Comparison of ENCODE assay signal across 23 mouse cellular contexts in genomic region chr4:88642526-88642925, GRCm38 (mm10). TPM values are rescaled to one million over a fixed set of nuclear protein-coding genes. Genes with fewer than 3 reads are reported as not detected.
DNase-seq lines count a peak whose midpoint lies in the region; ATAC-seq and TF ChIP-seq lines count a peak whose summit lies in the region.
"Had no signal": no experiment of that assay in that cellular context is flagged by ENCODE, and none has a peak within 500 bp of the region (broad histone marks: within the 10 kb centered on the region; RNA-seq: fewer than 3 reads in every experiment).

No protein-coding gene starts in this region.

- no peaks in the 10 kb centered on the region for H3K36me3 ChIP-seq in liver, adult 2 months (ENCODE audit: control insufficient read depth, insufficient read depth, low read length)
- no peaks in the 10 kb centered on the region for H3K36me3 ChIP-seq in thymus, adult 2 months (ENCODE audit: control insufficient read depth, insufficient read depth, low read length)
- no peaks in the 10 kb centered on the region for H3K36me3 ChIP-seq in liver, embryonic 12.5 days
- H3K36me3 ChIP-seq: midbrain, embryonic 12.5 days; neural tube, embryonic 12.5 days had no signal

- no peak for TF ChIP-seq CTCF in liver, adult 2 months (IDR thresholded peaks at IDR 0.05; ENCODE audit: low read depth, low read length)
- no peak for TF ChIP-seq CTCF in thymus, adult 2 months (IDR thresholded peaks at IDR 0.05; ENCODE audit: borderline replicate concordance, control insufficient read depth, extremely low read depth, insufficient read depth, low read length, poor library complexity)

- H3K9me3 ChIP-seq in liver, embryonic 12.5 days (replicated peaks) = no peaks in the 10 kb centered on the region
- H3K9me3 ChIP-seq: midbrain, embryonic 12.5 days; neural tube, embryonic 12.5 days had no signal

- no peaks in the 10 kb centered on the region for H3K79me2 ChIP-seq in liver, adult 2 months (ENCODE audit: control insufficient read depth, insufficient read depth, low read length)

- H3K27me3 ChIP-seq in liver, adult 2 months (ENCODE audit: control insufficient read depth, insufficient read depth, low read length) = no peaks in the 10 kb centered on the region
- H3K27me3 ChIP-seq in thymus, adult 2 months (ENCODE audit: control insufficient read depth, insufficient read depth, low read length) = no peaks in the 10 kb centered on the region
- no peaks in the 10 kb centered on the region for H3K27me3 ChIP-seq in liver, embryonic 12.5 days (replicated peaks)
- H3K27me3 ChIP-seq: midbrain, embryonic 12.5 days; neural tube, embryonic 12.5 days had no signal

- no peak overlapping the region for H3K4me2 ChIP-seq in liver, embryonic 12.5 days
- H3K4me2 ChIP-seq: heart, embryonic 11.5 days; midbrain, embryonic 12.5 days; neural tube, embryonic 12.5 days had no signal

- H3K9ac ChIP-seq in liver, adult 2 months (ENCODE audit: low read depth, low read length) = no peak overlapping the region
- H3K9ac ChIP-seq in liver, embryonic 12.5 days = no peak overlapping the region
- H3K9ac ChIP-seq: liver, embryonic 14.5 days; midbrain, embryonic 12.5 days; neural tube, embryonic 12.5 days had no signal

- H3K27ac ChIP-seq in liver, adult 2 months (replicated peaks; ENCODE audit: insufficient read depth, low read depth, low read length) = no peak overlapping the region
- no peak overlapping the region for H3K27ac ChIP-seq in thymus, adult 2 months (ENCODE audit: control insufficient read depth, insufficient read depth, low read length)
- no peak overlapping the region for H3K27ac ChIP-seq in liver, embryonic 12.5 days
- H3K27ac ChIP-seq: liver, embryonic 14.5 days; midbrain, embryonic 12.5 days; neural tube, embryonic 12.5 days had no signal

- TF ChIP-seq POLR2A in liver, adult 2 months (IDR thresholded peaks at IDR 0.05; ENCODE audit: extremely low read depth, insufficient read depth, low read length) = no peak
- TF ChIP-seq POLR2A in thymus, adult 2 months (IDR thresholded peaks at IDR 0.05; ENCODE audit: control insufficient read depth, extremely low read depth, insufficient read depth, low read length, poor library complexity) = no peak

- H3K4me1 ChIP-seq in liver, adult 2 months (ENCODE audit: control insufficient read depth, insufficient read depth, low read length) = no peaks in the 10 kb centered on the region
- no peaks in the 10 kb centered on the region for H3K4me1 ChIP-seq in thymus, adult 2 months (replicated peaks; ENCODE audit: control insufficient read depth, insufficient read depth, low read length)
- H3K4me1 ChIP-seq in liver, embryonic 12.5 days = no peaks in the 10 kb centered on the region
- H3K4me1 ChIP-seq: midbrain, embryonic 12.5 days; neural tube, embryonic 12.5 days had no signal

- DNase-seq in CD4-positive, CD25-positive, alpha-beta regulatory T cell, adult 2 months (ENCODE audit: low read depth, low spot score) = peak; percentile 3
- peak; percentile 23 for DNase-seq in liver, adult 2 months (ENCODE audit: extremely low read depth, low read depth, low spot score)
- DNase-seq in liver = no peak
- DNase-seq in ZHBTc4 (ENCODE audit: low read depth, low spot score) = peak; percentile 14
- peak; percentile 38 for DNase-seq in retina, embryonic 14.5 days (ENCODE audit: low spot score)
- DNase-seq in thymus, adult 2 months = no peak
- DNase-seq: adrenal gland, adult 2 months; B cell, adult 2 months; cerebellum, postnatal 10 days; heart, postnatal 4 days; kidney, postnatal 36 days; thymus, postnatal 14 days had no signal

- WGBS in liver, adult 2 months = 38% methylated on average over 2 of the region's 2 CpGs
- WGBS in thymus, adult 2 months = 57% methylated on average over 2 of the region's 2 CpGs
- 23% methylated on average over 2 of the region's 2 CpGs for WGBS in liver, embryonic 12.5 days (ENCODE audit: insufficient replicate concordance)

- H3K4me3 ChIP-seq in liver, adult 2 months (ENCODE audit: insufficient read depth, low read depth, low read length) = no peak overlapping the region
- H3K4me3 ChIP-seq in thymus, adult 2 months (ENCODE audit: control insufficient read depth, insufficient read depth, low read length) = no peak overlapping the region
- no peak overlapping the region for H3K4me3 ChIP-seq in liver, embryonic 12.5 days
- H3K4me3 ChIP-seq: midbrain, embryonic 12.5 days; neural tube, embryonic 12.5 days had no signal

- ATAC-seq in CD4-positive, CD25-positive, alpha-beta regulatory T cell, adult 4 months = no peak
- ATAC-seq in liver, embryonic 12.5 days = no peak

RNA-seq across cellular contexts. Expression of gene Ifna13, which starts 1.7 kb away (rescaled TPM):
- under 1 TPM in 1 of 2 experiments, not detected in 1; 0.40 TPM for polyA plus RNA-seq in CD4-positive, CD25-positive, alpha-beta regulatory T cell, adult 4 months (2017; shearing (Covaris generic))
- not detected in 2 replicates for total RNA-seq in liver, adult 2 months (2014; rRNA removed)
- not detected in 2 replicates for polyA plus RNA-seq in liver, adult 2 months (2012; rRNA removed)
- not detected in 2 replicates for polyA plus RNA-seq in thymus, adult 2 months (2012; rRNA removed)
- not detected in 2 replicates for polyA plus RNA-seq in liver, embryonic 12.5 days (2016; fragmentation: Nextera tagmentation; extraction: Ambion mirVana)
- total RNA-seq: adrenal gland, adult 2 months; heart, postnatal 4 days; layer of hippocampus, postnatal 14 days; left cerebral cortex, postnatal 36 days had no signal
- polyA plus RNA-seq: adrenal gland, adult 2 months; heart, embryonic 11.5 days; intestine, embryonic 16.5 days; liver, embryonic 14.5 days; midbrain, embryonic 12.5 days; neural tube, embryonic 12.5 days; small intestine, adult 2 months; stomach, embryonic 14.5 days had no signal

RNA-seq across cellular contexts. Expression of gene C87499, which starts 8.3 kb away (rescaled TPM):
- polyA plus RNA-seq in CD4-positive, CD25-positive, alpha-beta regulatory T cell, adult 4 months (2017; shearing (Covaris generic)) = not detected
- not detected in 2 replicates for total RNA-seq in liver, adult 2 months (2014; rRNA removed)
- not detected in 2 replicates for polyA plus RNA-seq in liver, adult 2 months (2012; rRNA removed)
- polyA plus RNA-seq in thymus, adult 2 months (2012; rRNA removed) = not detected in 2 replicates
- not detected in 2 replicates for polyA plus RNA-seq in liver, embryonic 12.5 days (2016; fragmentation: Nextera tagmentation; extraction: Ambion mirVana)
- total RNA-seq: adrenal gland, adult 2 months; heart, postnatal 4 days; layer of hippocampus, postnatal 14 days; left cerebral cortex, postnatal 36 days had no signal
- polyA plus RNA-seq: adrenal gland, adult 2 months; heart, embryonic 11.5 days; intestine, embryonic 16.5 days; liver, embryonic 14.5 days; midbrain, embryonic 12.5 days; neural tube, embryonic 12.5 days; small intestine, adult 2 months; stomach, embryonic 14.5 days had no signal

RNA-seq across cellular contexts. Expression of gene Ifna16, which starts 34.2 kb away (rescaled TPM):
- polyA plus RNA-seq in CD4-positive, CD25-positive, alpha-beta regulatory T cell, adult 4 months (2017; shearing (Covaris generic)) = not detected
- total RNA-seq in liver, adult 2 months (2014; rRNA removed) = not detected in 2 replicates
- not detected in 2 replicates for polyA plus RNA-seq in liver, adult 2 months (2012; rRNA removed)
- not detected in 2 replicates for polyA plus RNA-seq in thymus, adult 2 months (2012; rRNA removed)
- not detected in 2 replicates for polyA plus RNA-seq in liver, embryonic 12.5 days (2016; fragmentation: Nextera tagmentation; extraction: Ambion mirVana)
- total RNA-seq: adrenal gland, adult 2 months; heart, postnatal 4 days; layer of hippocampus, postnatal 14 days; left cerebral cortex, postnatal 36 days had no signal
- polyA plus RNA-seq: adrenal gland, adult 2 months; heart, embryonic 11.5 days; intestine, embryonic 16.5 days; liver, embryonic 14.5 days; midbrain, embryonic 12.5 days; neural tube, embryonic 12.5 days; small intestine, adult 2 months; stomach, embryonic 14.5 days had no signal

RNA-seq across cellular contexts. Expression of gene Ifna12, which starts 39.4 kb away (rescaled TPM):
- polyA plus RNA-seq in CD4-positive, CD25-positive, alpha-beta regulatory T cell, adult 4 months (2017; shearing (Covaris generic)) = not detected
- not detected in 2 replicates for total RNA-seq in liver, adult 2 months (2014; rRNA removed)
- polyA plus RNA-seq in liver, adult 2 months (2012; rRNA removed) = not detected in 2 replicates
- polyA plus RNA-seq in thymus, adult 2 months (2012; rRNA removed) = not detected in 2 replicates
- polyA plus RNA-seq in liver, embryonic 12.5 days (2016; fragmentation: Nextera tagmentation; extraction: Ambion mirVana) = not detected in 2 replicates
- total RNA-seq: adrenal gland, adult 2 months; heart, postnatal 4 days; layer of hippocampus, postnatal 14 days; left cerebral cortex, postnatal 36 days had no signal
- polyA plus RNA-seq: adrenal gland, adult 2 months; heart, embryonic 11.5 days; intestine, embryonic 16.5 days; liver, embryonic 14.5 days; midbrain, embryonic 12.5 days; neural tube, embryonic 12.5 days; small intestine, adult 2 months; stomach, embryonic 14.5 days had no signal

RNA-seq across cellular contexts. Expression of gene Ifna2, which starts 41.2 kb away (rescaled TPM):
- not detected for polyA plus RNA-seq in CD4-positive, CD25-positive, alpha-beta regulatory T cell, adult 4 months (2017; shearing (Covaris generic))
- not detected in 2 replicates for total RNA-seq in liver, adult 2 months (2014; rRNA removed)
- polyA plus RNA-seq in liver, adult 2 months (2012; rRNA removed) = not detected in 2 replicates
- not detected in 2 replicates for polyA plus RNA-seq in thymus, adult 2 months (2012; rRNA removed)
- not detected in 2 replicates for polyA plus RNA-seq in liver, embryonic 12.5 days (2016; fragmentation: Nextera tagmentation; extraction: Ambion mirVana)
- total RNA-seq: adrenal gland, adult 2 months; heart, postnatal 4 days; layer of hippocampus, postnatal 14 days; left cerebral cortex, postnatal 36 days had no signal
- polyA plus RNA-seq: adrenal gland, adult 2 months; heart, embryonic 11.5 days; intestine, embryonic 16.5 days; liver, embryonic 14.5 days; midbrain, embryonic 12.5 days; neural tube, embryonic 12.5 days; small intestine, adult 2 months; stomach, embryonic 14.5 days had no signal

Comparison
In these comparisons a context has a peak if more than half of its experiments do, and no peak if none do; other contexts are left out.
1. DNase-seq: peak in CD4-positive, CD25-positive, alpha-beta regulatory T cell, adult 2 months (single experiment), liver, adult 2 months (single experiment), ZHBTc4 (single experiment) and retina, embryonic 14.5 days (single experiment); none in liver (single experiment) and thymus, adult 2 months (single experiment).